Mouse (Mus musculus) neural tube, embryonic 10.5 days (tissue): ENCODE measurements around the gene Col8a1.

Experiments used
- DNase-seq: peaks from one replicate; pipeline ENCODE4 v3.0.0-alpha.2; 2017; ENCODE audit warnings: low spot score; ENCODE audit errors: extremely low spot score

Col8a1 gene

GRCm38 (mm10) chr16:57672251-57672650 is 82.3 kb downstream of the Col8a1 start:
- DNase-seq: no peak

- no peak for DNase-seq
Measured at GRCm38 (mm10) chr16:57671637-57672036, 82.9 kb downstream of the Col8a1 start.

GRCm38 (mm10) chr16:57669348-57669747 is 85.2 kb downstream of the Col8a1 start:
- no peak for DNase-seq

- DNase-seq: no peak
Measured at GRCm38 (mm10) chr16:57662661-57663060, 91.9 kb downstream of the Col8a1 start.

GRCm38 (mm10) chr16:57649888-57650287 is 104.6 kb downstream of the Col8a1 start:
- no peak for DNase-seq

GRCm38 (mm10) chr16:57641346-57641885 is 113.1 kb downstream of the Col8a1 start:
- no peak for DNase-seq

- DNase-seq: no peak
Measured at GRCm38 (mm10) chr16:57634766-57635165, 119.8 kb downstream of the Col8a1 start.

GRCm38 (mm10) chr16:57634191-57634590 is 120.3 kb downstream of the Col8a1 start:
- DNase-seq: peak; percentile 62

- no peak for DNase-seq
Measured at GRCm38 (mm10) chr16:57611768-57612167, 142.8 kb downstream of the Col8a1 start.

GRCm38 (mm10) chr16:57606444-57607227 is 147.9 kb downstream of the Col8a1 start, which contains the start of gene Cmss1:
Gene Cmss1, minus strand, starts transcription at chr16:57606864.
- DNase-seq: peak; percentile 92

- DNase-seq: no peak
Measured at GRCm38 (mm10) chr16:57601031-57601430, 153.5 kb downstream of the Col8a1 start.

- no peak for DNase-seq
Measured at GRCm38 (mm10) chr16:57597295-57597957, 157.1 kb downstream of the Col8a1 start.

- DNase-seq: peak; percentile 16
Measured at GRCm38 (mm10) chr16:57593422-57594157, 160.9 kb downstream of the Col8a1 start.

- DNase-seq: no peak
Measured at GRCm38 (mm10) chr16:57585201-57585600, 169.3 kb downstream of the Col8a1 start.

- DNase-seq: no peak
Measured at GRCm38 (mm10) chr16:57582008-57582407, 172.5 kb downstream of the Col8a1 start.

- no peak for DNase-seq
Measured at GRCm38 (mm10) chr16:57580041-57580440, 174.5 kb downstream of the Col8a1 start.

- DNase-seq: no peak
Measured at GRCm38 (mm10) chr16:57577519-57577918, 177.0 kb downstream of the Col8a1 start.

- DNase-seq: no peak
Measured at GRCm38 (mm10) chr16:57575764-57576388, 178.7 kb downstream of the Col8a1 start.
